Mouse (Mus musculus) Muller cell, postnatal 12 days (primary cell): ENCODE measurements at regions not wholly inside any gene's neighbourhood (a gene's known extent, or its start where the extent isn't known, plus 50 kb on each side); places are given as distances from the start of the nearest gene placed in this dataset.

Experiments used
- DNase-seq: peaks from one replicate; pipeline ENCODE4 v3.0.0-alpha.2; 2015; ENCODE audit errors: inconsistent ontology term

DNA sequence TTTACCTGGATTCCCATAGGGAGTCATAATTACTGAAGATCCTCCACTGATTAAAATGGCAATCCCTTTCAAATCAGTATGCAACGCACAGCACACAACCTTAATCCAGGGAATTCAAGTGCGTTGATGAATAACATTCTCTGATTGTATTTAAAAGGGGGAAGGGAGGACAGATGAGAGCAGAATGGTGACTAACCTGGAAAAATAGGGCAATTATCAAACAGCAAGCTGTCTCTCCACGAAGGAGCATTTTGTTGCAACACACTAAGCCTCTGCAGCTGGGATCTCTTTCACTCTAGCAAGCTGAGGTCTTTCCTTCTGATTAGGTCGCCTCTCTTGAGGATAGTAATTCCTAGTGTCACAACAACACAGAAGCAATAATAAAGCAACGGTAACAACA, 501.5 kb downstream of the Tusc1 start:
- DNase-seq, result no peak

- DNase-seq, result no peak
Observed at GRCm38 (mm10) chr4:92831181-92831715, 504.1 kb downstream of the Tusc1 start.

DNA sequence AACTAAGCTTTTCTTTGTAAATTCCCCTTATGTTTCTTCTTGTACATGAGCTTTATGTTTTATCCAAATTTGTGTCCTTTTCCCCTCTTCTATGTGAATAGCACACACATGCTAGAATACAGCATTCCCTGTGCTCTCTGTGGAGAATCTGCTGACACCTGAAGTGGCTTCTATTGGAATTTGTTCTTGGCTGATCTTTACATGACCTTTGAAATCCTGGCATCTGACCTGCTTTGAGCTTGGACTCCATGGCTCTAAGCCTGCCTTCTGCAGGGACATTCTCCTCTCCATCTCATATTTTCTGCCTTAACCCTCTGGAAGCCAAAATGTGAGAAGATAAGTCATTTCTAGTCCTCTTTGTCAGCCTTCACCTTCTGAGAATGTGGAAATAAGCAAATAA, 507.5 kb downstream of the Tusc1 start:
- DNase-seq, result no peak

DNA sequence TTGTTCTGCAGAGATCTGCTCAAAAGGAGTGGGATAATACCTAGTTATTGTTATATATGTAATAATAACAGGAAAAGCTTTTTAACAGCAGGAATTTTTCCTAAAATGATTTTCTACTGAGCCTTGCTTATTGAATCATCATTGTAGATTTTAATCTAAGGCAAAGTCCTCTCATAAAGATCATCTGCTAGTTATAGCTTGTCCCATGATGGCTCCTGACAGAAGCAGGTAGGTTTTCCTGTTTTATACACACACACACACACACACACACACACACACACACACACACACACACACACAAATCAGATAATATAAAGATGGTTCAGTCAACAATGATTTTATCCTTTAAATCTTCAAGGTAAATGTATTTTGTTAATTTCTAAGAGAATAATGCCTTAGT, 507.9 kb downstream of the Tusc1 start:
- DNase-seq, result no peak

GRCm38 (mm10) chr4:92826981-92827380, 508.3 kb downstream of the Tusc1 start:
- DNase-seq, result no peak

DNA sequence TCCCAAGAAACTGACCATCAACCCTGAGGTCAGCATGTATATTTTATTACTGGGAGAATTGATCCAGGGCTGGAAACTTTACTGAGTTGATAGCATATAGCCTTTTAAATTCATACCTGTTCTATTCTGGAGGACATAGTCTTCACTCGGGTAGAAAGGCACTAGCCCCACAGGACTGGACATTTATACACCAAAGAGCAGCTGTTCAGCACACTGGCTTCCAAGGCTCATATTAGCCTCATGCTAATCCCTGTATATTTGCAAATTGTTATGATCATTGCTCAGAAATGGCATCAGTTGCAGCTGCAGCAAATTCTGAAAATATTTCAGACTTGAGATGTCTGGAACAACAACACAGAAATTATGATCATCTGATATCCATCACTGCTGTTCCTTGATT, 547.2 kb downstream of the Tusc1 start:
- no peak for DNase-seq

DNA sequence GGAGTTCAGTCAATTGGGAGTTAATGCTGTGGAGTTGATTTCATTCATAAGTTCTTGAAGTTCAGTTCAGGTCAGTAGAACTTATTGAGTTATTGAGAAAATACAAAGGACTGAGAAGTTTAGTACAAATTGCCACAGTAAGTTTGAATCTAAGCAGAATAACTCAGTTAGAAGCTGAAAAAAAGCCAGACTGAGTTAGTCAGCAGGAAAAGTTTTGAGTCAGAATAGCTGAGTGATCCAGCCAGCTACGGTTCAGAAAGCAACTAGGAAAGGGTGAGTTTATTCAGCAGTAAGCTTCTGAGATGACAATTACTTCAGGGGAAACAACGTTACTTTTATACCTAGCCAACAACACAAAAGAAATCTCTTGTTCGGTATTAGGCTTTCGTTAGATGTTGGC, 557.2 kb downstream of the Tusc1 start:
- DNase-seq, result peak; percentile 13

- DNase-seq, result no peak
Observed at GRCm38 (mm10) chr4:92748070-92748469, 556.5 kb upstream of the Gm12666 start.

- DNase-seq, result no peak
Observed at GRCm38 (mm10) chr4:92746233-92746632, 554.7 kb upstream of the Gm12666 start.

- DNase-seq, result no peak
Observed at GRCm38 (mm10) chr4:92702755-92703154, 511.2 kb upstream of the Gm12666 start.
